Mouse (Mus musculus): ENCODE measurements at regions not wholly inside any gene's neighbourhood (a gene's known extent, or its start where the extent isn't known, plus 50 kb on each side); places are given as distances from the start of the nearest gene placed in this dataset.

DNA sequence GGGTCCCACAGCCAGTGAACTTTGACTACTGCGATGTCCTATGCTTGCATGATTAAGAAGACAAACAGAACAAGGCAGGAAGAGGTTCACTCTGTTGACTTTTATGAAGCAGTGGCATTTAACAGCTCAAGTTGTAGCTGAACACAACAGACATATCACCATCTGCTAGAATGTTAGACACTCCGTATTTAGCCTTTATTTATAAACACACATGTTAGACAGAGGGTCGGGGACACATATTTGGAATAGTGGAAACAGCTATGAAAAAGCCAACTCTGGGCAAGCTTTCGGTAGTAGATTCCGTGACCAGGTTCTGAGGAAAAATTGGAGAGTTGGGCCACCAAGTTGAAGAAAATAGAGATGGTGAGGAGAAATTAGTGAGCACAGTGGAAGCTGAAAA lies 775.6 kb upstream of the Fam98a start:
- H3K27ac ChIP-seq (ENCODE audit: low read depth, low read length) = no peak overlapping the region
- H3K36me3 ChIP-seq (ENCODE audit: control insufficient read depth, insufficient read depth, low read length) = no peaks in the 10 kb centered on the region
- H3K27me3 ChIP-seq (replicated peaks; ENCODE audit: control insufficient read depth, insufficient read depth, low read length) = no peaks in the 10 kb centered on the region
- no peak overlapping the region for H3K4me3 ChIP-seq (ENCODE audit: low read depth, low read length)
- H3K4me1 ChIP-seq (ENCODE audit: control insufficient read depth, insufficient read depth, low read length) = no peaks in the 10 kb centered on the region
- H3K9ac ChIP-seq (ENCODE audit: low read length) = no peak overlapping the region
- DNase-seq (ENCODE audit: low spot score) = no peak
- H3K4me2 ChIP-seq (ENCODE audit: low read length) = no peak overlapping the region
- 83% methylated on average over 5 of the region's 5 CpGs for WGBS
- no peaks in the 10 kb centered on the region for H3K9me3 ChIP-seq (replicated peaks; ENCODE audit: control insufficient read depth, low read length)
- no peak for ATAC-seq

DNA sequence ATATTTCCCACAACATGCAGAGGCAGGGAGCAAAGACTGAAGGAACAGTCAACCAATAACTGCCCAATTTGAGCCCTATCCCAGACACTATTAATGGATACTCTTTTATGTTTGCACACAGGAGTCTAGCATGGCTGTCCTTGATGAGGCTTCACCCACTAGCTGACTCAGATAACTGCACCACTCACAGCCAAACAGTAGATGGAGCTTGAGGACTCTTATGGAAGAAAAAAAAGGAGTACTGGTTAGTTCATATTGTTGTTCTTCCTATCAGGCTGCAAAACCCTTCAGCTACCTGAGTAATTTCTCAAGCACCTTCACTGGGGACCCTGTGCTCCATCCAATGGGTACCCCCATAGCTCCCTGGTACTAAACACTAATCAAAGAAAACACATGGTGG lies 742.9 kb upstream of the Fam98a start:
- ATAC-seq (no peak), DNase-seq (ENCODE audit: low spot score) (peak; percentile 24)
- Histone ChIP-seq H3K36me3 (ENCODE audit: control insufficient read depth, insufficient read depth, low read length) (no peaks in the 10 kb centered on the region), H3K4me1 (ENCODE audit: control insufficient read depth, insufficient read depth, low read length) (no peaks in the 10 kb centered on the region), H3K9me3 (replicated peaks; ENCODE audit: control insufficient read depth, low read length) (no peaks in the 10 kb centered on the region), H3K9ac (ENCODE audit: low read length) (no peak overlapping the region), H3K27ac (ENCODE audit: low read depth, low read length) (no peak overlapping the region), H3K4me3 (ENCODE audit: low read depth, low read length) (no peak overlapping the region), H3K4me2 (ENCODE audit: low read length) (no peak overlapping the region), H3K27me3 (replicated peaks; ENCODE audit: control insufficient read depth, insufficient read depth, low read length) (no peaks in the 10 kb centered on the region)

Measured in forebrain, embryonic 14.5 days (tissue).